Mouse (Mus musculus) left cerebral cortex, postnatal 10 days (tissue): ENCODE data around the gene Cnnm3. TPM values are rescaled to one million over a fixed set of nuclear protein-coding genes. Genes with fewer than 3 reads are reported as not detected.

Experiments used
- DNase-seq, 2 experiments: peaks; one replicate each; pipeline ENCODE4 v3.0.0; 2021 to 2022; ENCODE audit warnings: low spot score in 2 of 2, mixed read lengths in 1 of 2; ENCODE audit errors: extremely low spot score in 1 of 2
- intact Hi-C: fragments of 180-260 bp; cut with DNase I; formaldehyde crosslinking; loops from one replicate; pipeline ENCODE4 v1.15.1; 2025
- total RNA-seq, 2 experiments: library from RNA; stranded (reverse); gene quantifications; 2 replicates each; pipeline ENCODE4 v1.2.3; 2021

Gene Cnnm3
- total RNA-seq, 2 experiments from 2014 or later = 30.3 to 34.1 TPM

- peak in 1 of 2 experiments; percentile 67 for DNase-seq
- intact Hi-C loops = no loop called here
Observed at GRCm38 (mm10) chr1:36492416-36493139, 19.1 kb upstream of the Cnnm3 start.

GRCm38 (mm10) chr1:36493299-36493698 is 18.4 kb upstream of the Cnnm3 start:
- DNase-seq = no peak
- intact Hi-C loops = no loop called here

GRCm38 (mm10) chr1:36496719-36497118 is 14.9 kb upstream of the Cnnm3 start:
- no peak for DNase-seq
- intact Hi-C loops = loop anchor here (5.0 kb wide), 1 partner anchor 169 kb away; no protein-coding TSS in a partner anchor

GRCm38 (mm10) chr1:36497312-36497711 is 14.4 kb upstream of the Cnnm3 start:
- intact Hi-C loops = loop anchor here (5.0 kb wide), 1 partner anchor 170 kb away; no protein-coding TSS in a partner anchor
- no peak for DNase-seq

GRCm38 (mm10) chr1:36501261-36501660 is 10.4 kb upstream of the Cnnm3 start:
- intact Hi-C loops = no loop called here
- peak; percentile 46 to 70 for DNase-seq

- no peak for DNase-seq
- intact Hi-C loops = no loop called here
Observed at GRCm38 (mm10) chr1:36508238-36508637, 3.4 kb upstream of the Cnnm3 start.

GRCm38 (mm10) chr1:36512089-36512965 is 660 bp downstream of the Cnnm3 start:
- peak in 1 of 2 experiments; percentile 66 for DNase-seq
- intact Hi-C loops = no loop called here

GRCm38 (mm10) chr1:36512966-36513280 is 1.3 kb downstream of the Cnnm3 start:
- no peak for DNase-seq
- intact Hi-C loops = no loop called here

- intact Hi-C loops = no loop called here
- peak in 1 of 2 experiments; percentile 56 for DNase-seq
Observed at GRCm38 (mm10) chr1:36513310-36513709, 1.6 kb downstream of the Cnnm3 start.

- no peak for DNase-seq
- intact Hi-C loops = no loop called here
Observed at GRCm38 (mm10) chr1:36513718-36514117, 2.1 kb downstream of the Cnnm3 start.

GRCm38 (mm10) chr1:36518259-36518658 is 6.6 kb downstream of the Cnnm3 start:
- no peak for DNase-seq
- intact Hi-C loops = no loop called here

GRCm38 (mm10) chr1:36519626-36520025 is 8.0 kb downstream of the Cnnm3 start:
- DNase-seq = no peak
- intact Hi-C loops = no loop called here

GRCm38 (mm10) chr1:36522210-36522609 is 10.5 kb downstream of the Cnnm3 start:
- DNase-seq = no peak
- intact Hi-C loops = no loop called here

- no peak for DNase-seq
- intact Hi-C loops = no loop called here
Observed at GRCm38 (mm10) chr1:36523332-36524013, 11.8 kb downstream of the Cnnm3 start.

- DNase-seq = no peak
- intact Hi-C loops = no loop called here
Observed at GRCm38 (mm10) chr1:36524058-36524457, 12.4 kb downstream of the Cnnm3 start.

- intact Hi-C loops = no loop called here
- DNase-seq = no peak
Observed at GRCm38 (mm10) chr1:36525774-36526173, 14.1 kb downstream of the Cnnm3 start.

- no peak for DNase-seq
- intact Hi-C loops = no loop called here
Observed at GRCm38 (mm10) chr1:36526903-36527302, 15.2 kb downstream of the Cnnm3 start.

GRCm38 (mm10) chr1:36528351-36528750 is 16.7 kb downstream of the Cnnm3 start:
- intact Hi-C loops = no loop called here
- no peak for DNase-seq

- no peak for DNase-seq
- intact Hi-C loops = no loop called here
Observed at GRCm38 (mm10) chr1:36529274-36529673, 17.6 kb downstream of the Cnnm3 start.
